Comparison of ENCODE assay signal across 9 mouse cellular contexts in the genomic region with DNA sequence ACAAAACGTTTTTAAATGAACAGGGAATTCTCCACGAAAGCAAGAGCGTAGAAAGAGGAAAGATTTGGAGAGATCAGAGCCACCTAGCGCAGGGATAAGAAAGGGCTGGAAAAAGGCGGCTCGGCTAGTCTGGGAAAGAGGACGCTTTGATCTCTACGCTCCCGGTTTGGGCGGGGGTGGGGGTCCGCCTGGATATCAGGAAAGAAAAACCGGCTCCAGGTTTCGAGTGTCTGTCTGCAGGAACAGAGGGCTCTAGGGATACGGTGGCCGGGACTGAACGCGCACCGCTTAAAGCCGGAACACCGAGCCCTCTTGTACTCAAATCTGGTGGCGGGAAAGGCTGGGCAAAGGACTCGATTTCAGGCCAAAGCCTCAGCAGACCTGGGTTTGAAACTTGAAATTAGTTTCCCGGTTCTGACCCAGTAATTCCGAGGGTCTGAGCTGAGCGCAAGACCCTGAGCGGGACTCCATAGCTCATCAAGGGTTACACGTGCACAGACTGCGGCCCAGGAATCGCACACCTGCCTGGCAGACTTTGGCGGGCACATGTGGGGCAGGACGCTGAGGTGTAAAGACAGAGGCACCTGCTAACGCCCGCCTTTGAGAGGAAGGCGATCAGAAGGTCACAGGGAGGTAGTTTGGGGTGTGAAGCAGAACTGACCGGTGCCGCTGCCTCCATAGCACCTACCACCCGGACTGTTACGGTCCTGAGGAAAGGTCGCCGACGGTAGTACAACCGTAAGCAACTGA. TPM values are rescaled to one million over a fixed set of nuclear protein-coding genes. Genes with fewer than 3 reads are reported as not detected.
DNase-seq lines count a peak whose midpoint lies in the region; ATAC-seq lines count a peak whose summit lies in the region.
"Had no signal": no experiment of that assay in that cellular context is flagged by ENCODE, and none has a peak within 500 bp of the region (broad histone marks: within the 10 kb centered on the region; RNA-seq: fewer than 3 reads in every experiment).

No protein-coding gene starts in this region.

- H3K4me3 ChIP-seq in forebrain, embryonic 10.5 days, result peak overlapping the region; percentile 62
- peak overlapping the region; percentile 57 for H3K4me3 ChIP-seq in liver, embryonic 15.5 days (replicated peaks)
- H3K4me3 ChIP-seq in neural tube, embryonic 13.5 days, result peak overlapping the region; percentile 46

- WGBS in forebrain, embryonic 10.5 days, result 1% methylated on average over 42 of the region's 42 CpGs
- 3% methylated on average over 42 of the region's 42 CpGs for WGBS in liver, embryonic 15.5 days (ENCODE audit: insufficient replicate concordance)
- WGBS in neural tube, embryonic 13.5 days, result 2% methylated on average over 42 of the region's 42 CpGs

- peak overlapping the region; percentile 84 for H3K4me2 ChIP-seq in liver, embryonic 15.5 days
- peak overlapping the region; percentile 93 for H3K4me2 ChIP-seq in neural tube, embryonic 13.5 days

- DNase-seq in adrenal gland, adult (ENCODE audit: inconsistent age in 2 of 2, low spot score in 1 of 2), result peak; percentile 32 to 80
- DNase-seq in adrenal gland, postnatal 4 days (ENCODE audit: low spot score in 2 of 2), result no peak
- peak; percentile 66 for DNase-seq in MN1 (ENCODE audit: low spot score)
- DNase-seq in forebrain, embryonic 10.5 days (ENCODE audit: extremely low spot score, low spot score), result peak; percentile 57
- peak; percentile 58 for DNase-seq in induced T-regulatory cell, adult 2 months (ENCODE audit: low read depth)
- no peak for DNase-seq in urinary bladder, postnatal 10 days (ENCODE audit: low spot score)

- no peaks in the 10 kb centered on the region for H3K9me3 ChIP-seq in forebrain, embryonic 10.5 days
- no peaks in the 10 kb centered on the region for H3K9me3 ChIP-seq in liver, embryonic 15.5 days (replicated peaks)
- H3K9me3 ChIP-seq in neural tube, embryonic 13.5 days, result no peaks in the 10 kb centered on the region

- H3K27ac ChIP-seq in forebrain, embryonic 10.5 days, result peak overlapping the region; percentile 79
- H3K27ac ChIP-seq in liver, embryonic 15.5 days (replicated peaks), result no peak overlapping the region
- H3K27ac ChIP-seq in neural tube, embryonic 13.5 days (replicated peaks), result no peak overlapping the region

- ATAC-seq in liver, embryonic 15.5 days (ENCODE audit: insufficient read depth), result no peak
- ATAC-seq in neural tube, embryonic 13.5 days (ENCODE audit: low read depth), result no peak

- peaks cover 97% of the 10 kb centered on the region for H3K27me3 ChIP-seq in forebrain, embryonic 10.5 days (ENCODE audit: poor library complexity, severe bottlenecking)
- peaks cover 99% of the 10 kb centered on the region for H3K27me3 ChIP-seq in liver, embryonic 15.5 days
- peaks cover 98% of the 10 kb centered on the region for H3K27me3 ChIP-seq in neural tube, embryonic 13.5 days

- no peak overlapping the region; the same call in 1 of the 2 replicates for H3K9ac ChIP-seq in liver, embryonic 15.5 days
- H3K9ac ChIP-seq in neural tube, embryonic 13.5 days, result peak overlapping the region; percentile 63

- H3K36me3 ChIP-seq in forebrain, embryonic 10.5 days (replicated peaks), result no peaks in the 10 kb centered on the region
- H3K36me3 ChIP-seq in liver, embryonic 15.5 days (replicated peaks), result no peaks in the 10 kb centered on the region
- H3K36me3 ChIP-seq in neural tube, embryonic 13.5 days, result no peaks in the 10 kb centered on the region

- peaks cover 71% of the 10 kb centered on the region for H3K4me1 ChIP-seq in forebrain, embryonic 10.5 days
- H3K4me1 ChIP-seq in liver, embryonic 15.5 days (replicated peaks), result peaks cover 57% of the 10 kb centered on the region
- H3K4me1 ChIP-seq in neural tube, embryonic 13.5 days (replicated peaks), result peaks cover 39% of the 10 kb centered on the region

RNA-seq across cellular contexts. Expression of gene Fam71a, which starts 19.6 kb away (rescaled TPM):
- total RNA-seq in adrenal gland, postnatal 4 days (2021), result not detected
- not detected in 2 replicates for polyA plus RNA-seq in forebrain, embryonic 10.5 days (2016; fragmentation: Nextera tagmentation; extraction: Ambion mirVana)
- not detected in 2 replicates for polyA plus RNA-seq in liver, embryonic 15.5 days (2015; fragmentation: Nextera tagmentation; extraction: Ambion mirVana)
- not detected in 2 replicates for polyA plus RNA-seq in neural tube, embryonic 13.5 days (2015; fragmentation: Nextera tagmentation; extraction: Ambion mirVana)
- polyA plus RNA-seq: frontal cortex, adult 2 months had no signal

RNA-seq across cellular contexts. Expression of gene Atf3, which starts 33.6 kb away (rescaled TPM):
- 1 to 10 TPM; 1.8 to 2.3 TPM for total RNA-seq in adrenal gland, postnatal 4 days (2021)
- polyA plus RNA-seq in forebrain, embryonic 10.5 days (2016; fragmentation: Nextera tagmentation; extraction: Ambion mirVana), result 2.9 and 3.4 TPM in 2 replicates
- 1.4 and 2.2 TPM in 2 replicates for polyA plus RNA-seq in liver, embryonic 15.5 days (2015; fragmentation: Nextera tagmentation; extraction: Ambion mirVana)
- 2.0 and 2.2 TPM in 2 replicates for polyA plus RNA-seq in neural tube, embryonic 13.5 days (2015; fragmentation: Nextera tagmentation; extraction: Ambion mirVana)

Comparison
In these comparisons a context has a peak if more than half of its experiments do, and no peak if none do; other contexts are left out.
1. DNase-seq: peak in adrenal gland, adult (2 of 2), MN1 (single experiment), forebrain, embryonic 10.5 days (single experiment) and induced T-regulatory cell, adult 2 months (single experiment); none in adrenal gland, postnatal 4 days (0 of 2) and urinary bladder, postnatal 10 days (single experiment).
2. Peak in every context shown above with its lines, with median percentiles within 50 percentile points of each other: H3K4me3 ChIP-seq.